Mouse (Mus musculus): Measurements from ENCODE around the gene Nfyc. TPM values are rescaled to one million over a fixed set of nuclear protein-coding genes. Genes with fewer than 3 reads are reported as not detected.
A peak's percentile ranks its signal among the peaks of the same experiment; 100 is the strongest.

Gene Nfyc
- total RNA-seq, 2 experiments from 2014 or later = 49.9 to 53.7 TPM

DNA sequence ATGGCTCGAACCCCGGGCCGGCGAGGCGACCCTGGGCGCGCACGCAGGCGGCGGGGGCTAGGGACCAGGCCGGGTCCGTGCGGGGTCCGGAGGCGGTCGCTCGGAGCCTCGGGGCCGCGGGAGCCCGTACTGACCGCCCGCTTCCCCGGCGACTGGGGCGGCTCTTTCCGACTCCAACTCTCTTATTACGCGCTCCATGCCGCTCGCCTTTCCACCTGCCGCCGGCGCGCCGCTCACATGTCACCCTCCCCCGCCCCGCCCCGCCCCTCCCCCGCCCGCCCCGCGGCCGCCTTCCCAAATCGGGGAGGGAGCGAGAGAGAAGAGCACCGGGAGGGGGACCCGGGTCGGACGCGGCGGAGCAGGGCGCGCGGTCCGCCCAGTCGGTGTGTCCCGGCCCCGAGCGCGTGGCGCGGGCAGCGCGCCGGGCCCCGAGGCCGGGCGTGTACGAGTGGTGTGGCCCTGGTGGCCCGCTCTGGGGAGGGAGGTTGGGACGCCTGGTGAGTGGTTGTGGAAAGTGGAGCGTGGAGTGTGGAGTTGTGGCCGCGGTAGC lies 84.1 kb downstream of the Nfyc start:
- intact Hi-C loops (cut with DNase I) = no loop called here
- Histone ChIP-seq H3K27ac (no peak overlapping the region), H3K4me3 (peak overlapping the region; percentile 67)
- TF ChIP-seq CTCF (IDR thresholded peaks at IDR 0.05) = no peak
- no peak for DNase-seq (ENCODE audit: extremely low spot score in 1 of 2, low spot score in 2 of 2)

DNA sequence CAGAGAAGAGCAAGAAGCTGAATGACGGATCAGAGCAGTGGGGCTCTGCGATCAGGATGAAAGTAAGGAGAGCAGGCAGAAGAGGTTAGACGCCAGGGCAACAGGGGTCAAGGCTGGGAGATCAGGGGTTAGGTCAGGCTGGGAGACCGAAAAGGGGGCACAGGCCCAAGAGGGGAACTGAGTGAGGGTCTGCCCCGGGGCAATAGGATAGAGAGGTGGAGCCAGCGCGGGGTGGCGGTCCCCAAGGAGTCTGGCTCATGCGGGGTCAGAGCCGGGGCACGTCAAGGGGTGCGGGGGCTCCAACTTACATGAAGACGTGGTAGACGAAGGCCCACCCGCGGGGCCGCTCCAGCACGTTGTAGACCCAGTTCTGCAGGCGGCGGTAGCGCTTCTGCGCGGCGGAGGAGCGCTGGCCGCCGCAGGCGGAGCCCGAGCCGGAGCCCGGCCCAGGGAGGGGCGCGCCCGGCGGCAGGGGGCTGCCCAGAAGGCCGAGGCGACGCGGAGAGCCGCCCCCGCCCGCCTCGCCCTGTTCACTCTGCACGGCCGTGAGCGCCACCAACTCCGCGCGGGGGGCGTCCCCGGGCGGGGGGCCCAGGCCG lies 84.7 kb downstream of the Nfyc start:
- peak overlapping the region; percentile 64; the same call in 1 of the 2 replicates for H3K27ac ChIP-seq
- peak; percentile 20 to 30 for DNase-seq (ENCODE audit: extremely low spot score in 1 of 2, low spot score in 2 of 2)
- intact Hi-C loops (cut with DNase I) = no loop called here
- no peak for TF ChIP-seq CTCF (IDR thresholded peaks at IDR 0.05)
- H3K4me3 ChIP-seq = peak overlapping the region; percentile 67

- no peak for TF ChIP-seq CTCF (IDR thresholded peaks at IDR 0.05)
- Histone ChIP-seq H3K27ac (no peak overlapping the region), H3K4me3 (peak overlapping the region; percentile 67; the same call in 1 of the 2 replicates)
- no peak for DNase-seq (ENCODE audit: extremely low spot score in 1 of 2, low spot score in 2 of 2)
- intact Hi-C loops (cut with DNase I) = no loop called here
These were observed 85.4 kb downstream of the Nfyc start for GRCm38 (mm10) chr4:120745731-120746551.

DNA sequence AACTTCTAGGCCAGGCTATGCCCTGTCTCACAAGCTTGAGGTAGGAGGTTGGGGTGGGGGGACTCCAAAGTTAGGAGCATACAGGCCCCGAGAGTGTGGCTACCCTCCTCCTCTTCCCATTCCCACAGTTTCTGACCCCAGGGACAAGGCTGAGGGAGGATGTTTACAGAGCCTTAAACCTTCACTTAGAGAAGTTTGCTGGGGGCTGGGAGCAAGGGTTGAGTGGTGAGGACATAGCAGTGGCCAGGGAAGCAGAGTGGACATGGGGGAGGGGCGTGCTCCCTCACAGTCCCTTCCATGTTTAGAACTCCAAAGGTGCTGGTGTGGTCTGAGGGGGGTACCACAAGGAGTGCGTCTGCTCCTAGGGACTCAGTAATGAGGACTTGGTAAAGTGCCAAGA lies 87.7 kb downstream of the Nfyc start:
- no peak overlapping the region for H3K27ac ChIP-seq
- no peak for DNase-seq (ENCODE audit: extremely low spot score in 1 of 2, low spot score in 2 of 2)
- TF ChIP-seq CTCF (IDR thresholded peaks at IDR 0.05) = no peak
- H3K4me3 ChIP-seq = no peak overlapping the region
- intact Hi-C loops (cut with DNase I) = no loop called here

DNA sequence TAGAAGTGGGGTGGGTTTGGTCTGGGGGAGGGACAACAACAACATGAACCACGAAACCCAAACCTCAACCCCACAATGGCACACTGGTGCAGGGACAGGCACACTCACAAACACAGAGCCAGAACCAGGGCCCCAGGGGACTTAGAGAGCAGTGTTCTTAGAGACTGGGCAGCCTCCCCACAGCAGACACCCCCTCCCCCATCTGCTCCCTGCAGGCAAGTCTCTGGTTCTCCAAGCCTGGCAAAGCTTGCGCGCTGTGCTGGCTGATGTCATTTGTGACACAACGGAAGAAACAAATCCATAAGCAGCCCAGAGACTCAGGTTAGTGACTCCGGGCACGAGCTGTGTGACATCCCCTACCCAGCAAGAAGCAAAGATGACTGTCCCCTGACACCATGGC lies 90.1 kb downstream of the Nfyc start:
- H3K27ac ChIP-seq = no peak overlapping the region
- intact Hi-C loops (cut with DNase I) = no loop called here
- no peak overlapping the region for H3K4me3 ChIP-seq
- no peak for DNase-seq (ENCODE audit: extremely low spot score in 1 of 2, low spot score in 2 of 2)
- no peak for TF ChIP-seq CTCF (IDR thresholded peaks at IDR 0.05)

DNA sequence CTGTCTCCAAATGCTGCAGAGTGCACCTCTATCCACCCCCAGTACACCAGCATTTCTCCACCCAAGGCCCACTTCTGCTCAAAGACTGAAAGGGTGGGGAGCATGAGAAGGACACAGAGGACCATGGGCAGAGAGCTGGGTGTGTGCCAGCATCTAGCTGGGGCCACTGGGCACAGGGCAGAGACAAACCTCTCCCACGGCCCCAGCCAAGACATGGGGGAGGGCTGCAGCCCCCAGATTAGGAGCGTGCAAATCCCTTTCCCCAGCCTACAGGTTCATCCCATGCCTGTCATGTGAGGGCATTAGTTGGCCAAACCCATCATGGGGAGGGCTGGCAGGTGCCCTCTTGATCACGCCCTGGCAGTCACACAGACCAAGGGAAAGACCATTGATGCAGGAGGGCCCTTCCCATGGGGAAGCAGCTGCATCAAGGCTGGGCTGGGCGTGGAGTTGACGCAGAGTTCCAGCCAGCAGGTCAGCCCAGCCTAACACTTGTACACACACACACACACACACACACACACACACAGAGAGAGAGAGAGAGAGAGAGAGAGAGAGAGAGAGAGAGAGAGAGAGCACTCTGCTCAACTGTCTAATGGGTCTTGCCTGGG lies 97.3 kb downstream of the Nfyc start:
- DNase-seq (ENCODE audit: extremely low spot score in 1 of 2, low spot score in 2 of 2) = no peak
- intact Hi-C loops (cut with DNase I) = no loop called here
- Histone ChIP-seq H3K4me3 (no peak overlapping the region), H3K27ac (no peak overlapping the region)
- no peak for TF ChIP-seq CTCF (IDR thresholded peaks at IDR 0.05)

- intact Hi-C loops (cut with DNase I) = no loop called here
- no peak overlapping the region for H3K27ac ChIP-seq
These were observed 98.6 kb downstream of the Nfyc start for GRCm38 (mm10) chr4:120732737-120733136.

DNA sequence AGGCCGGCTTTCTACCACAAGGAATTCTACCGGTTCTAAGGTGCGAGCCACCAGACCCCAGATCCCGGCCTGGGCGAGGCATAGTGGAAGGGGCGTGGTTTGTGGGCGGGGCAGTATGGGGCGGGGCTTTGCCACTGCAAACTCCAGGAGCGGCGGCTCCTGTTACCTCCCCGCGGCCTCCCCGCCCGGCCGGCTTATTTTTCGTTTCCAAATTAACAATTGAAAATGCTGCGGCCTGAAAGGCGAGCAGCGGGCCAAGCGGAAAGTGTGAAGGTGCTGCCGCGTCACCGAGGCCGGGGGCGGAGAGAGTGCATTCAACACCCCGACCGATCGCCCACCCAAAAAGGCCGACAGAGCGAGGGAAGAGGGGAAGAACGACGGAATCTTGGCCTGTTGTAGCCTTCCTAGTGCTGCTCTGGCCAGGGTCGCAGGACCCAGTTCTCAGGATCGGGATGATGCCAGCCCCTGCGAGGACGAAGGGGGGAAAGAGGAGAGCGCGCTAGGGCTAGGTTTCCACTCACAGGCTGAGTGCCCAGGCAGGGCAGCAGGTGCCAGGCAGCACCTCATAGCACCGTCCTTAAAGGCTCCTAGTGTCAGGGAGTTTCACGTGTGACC lies 100.2 kb downstream of the Nfyc start:
- peak; percentile 36 to 47 for DNase-seq (ENCODE audit: extremely low spot score in 1 of 2, low spot score in 2 of 2)
- TF ChIP-seq CTCF (IDR thresholded peaks at IDR 0.05) = no peak
- intact Hi-C loops (cut with DNase I) = no loop called here
- peak overlapping the region; percentile 57 for H3K4me3 ChIP-seq
- no peak overlapping the region for H3K27ac ChIP-seq

More at GRCm38 (mm10) chr4:120732737-120733136, 98.6 kb downstream of the Nfyc start:
- DNase-seq (ENCODE audit: extremely low spot score in 1 of 2, low spot score in 2 of 2) = no peak
- H3K4me3 ChIP-seq = no peak overlapping the region
- TF ChIP-seq CTCF (IDR thresholded peaks at IDR 0.05) = no peak

GRCm38 (mm10) chr4:120730574-120730973 lies 100.8 kb downstream of the Nfyc start:
- Histone ChIP-seq H3K27ac (no peak overlapping the region), H3K4me3 (peak overlapping the region; percentile 57)
- DNase-seq (ENCODE audit: extremely low spot score in 1 of 2, low spot score in 2 of 2) = no peak
- intact Hi-C loops (cut with DNase I) = no loop called here
- TF ChIP-seq CTCF (IDR thresholded peaks at IDR 0.05) = no peak

GRCm38 (mm10) chr4:120730146-120730545 lies 101.2 kb downstream of the Nfyc start:
- no peak overlapping the region for H3K4me3 ChIP-seq
- no peak for DNase-seq (ENCODE audit: extremely low spot score in 1 of 2, low spot score in 2 of 2)
- intact Hi-C loops (cut with DNase I) = no loop called here
- TF ChIP-seq CTCF (IDR thresholded peaks at IDR 0.05) = no peak
- H3K27ac ChIP-seq = no peak overlapping the region

DNA sequence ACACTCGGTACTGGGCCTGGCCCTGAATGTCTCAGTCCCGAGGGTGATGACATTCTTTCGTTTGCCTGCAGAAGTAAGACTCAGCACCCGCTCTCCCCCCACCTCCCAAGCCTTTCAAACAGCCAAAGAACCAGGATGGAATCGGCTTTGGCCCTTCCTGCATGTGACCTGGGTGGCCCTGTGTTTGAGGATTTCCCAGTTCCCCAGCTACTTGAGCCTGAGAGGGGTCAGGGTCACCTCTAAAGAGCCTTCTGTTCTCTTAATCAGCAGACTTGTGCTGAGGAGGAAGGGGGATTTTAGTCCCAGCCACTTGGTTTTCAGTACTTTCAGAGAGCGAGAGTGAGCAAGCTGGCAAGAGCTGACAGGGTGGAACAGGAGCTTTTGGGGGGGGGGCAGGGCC lies 101.9 kb downstream of the Nfyc start:
- no peak for DNase-seq (ENCODE audit: extremely low spot score in 1 of 2, low spot score in 2 of 2)
- intact Hi-C loops (cut with DNase I) = no loop called here
- no peak for TF ChIP-seq CTCF (IDR thresholded peaks at IDR 0.05)
- Histone ChIP-seq H3K4me3 (no peak overlapping the region), H3K27ac (no peak overlapping the region)

GRCm38 (mm10) chr4:120727842-120728241 lies 103.5 kb downstream of the Nfyc start:
- Histone ChIP-seq H3K27ac (no peak overlapping the region), H3K4me3 (no peak overlapping the region)
- no peak for TF ChIP-seq CTCF (IDR thresholded peaks at IDR 0.05)
- intact Hi-C loops (cut with DNase I) = no loop called here
- no peak for DNase-seq (ENCODE audit: extremely low spot score in 1 of 2, low spot score in 2 of 2)

Measured in left cerebral cortex, adult 2 months (tissue).